Mouse (Mus musculus) adrenal gland, adult 8-10 months (tissue): ENCODE measurements around the gene Synpo2l. TPM values are rescaled to one million over a fixed set of nuclear protein-coding genes. Genes with fewer than 3 reads are reported as not detected.
A peak's percentile ranks its signal among the peaks of the same experiment; 100 is the strongest.
"Not testable (repeated sequence)": the region's sequence is repeated elsewhere in the genome, so short reads cannot be mapped to it uniquely, and the experiment has no call there.

ENCODE experiments used
- DNase-seq: peaks from one replicate; pipeline ENCODE4 v3.0.0; 2022
- total RNA-seq, 4 experiments: library from RNA; stranded (reverse); gene quantifications; 2 replicates each; pipeline ENCODE4 v1.2.4; 2022

The Synpo2l gene
- total RNA-seq, 4 experiments from 2014 or later = 0.22 to 0.43 (median 0.41) TPM

DNA sequence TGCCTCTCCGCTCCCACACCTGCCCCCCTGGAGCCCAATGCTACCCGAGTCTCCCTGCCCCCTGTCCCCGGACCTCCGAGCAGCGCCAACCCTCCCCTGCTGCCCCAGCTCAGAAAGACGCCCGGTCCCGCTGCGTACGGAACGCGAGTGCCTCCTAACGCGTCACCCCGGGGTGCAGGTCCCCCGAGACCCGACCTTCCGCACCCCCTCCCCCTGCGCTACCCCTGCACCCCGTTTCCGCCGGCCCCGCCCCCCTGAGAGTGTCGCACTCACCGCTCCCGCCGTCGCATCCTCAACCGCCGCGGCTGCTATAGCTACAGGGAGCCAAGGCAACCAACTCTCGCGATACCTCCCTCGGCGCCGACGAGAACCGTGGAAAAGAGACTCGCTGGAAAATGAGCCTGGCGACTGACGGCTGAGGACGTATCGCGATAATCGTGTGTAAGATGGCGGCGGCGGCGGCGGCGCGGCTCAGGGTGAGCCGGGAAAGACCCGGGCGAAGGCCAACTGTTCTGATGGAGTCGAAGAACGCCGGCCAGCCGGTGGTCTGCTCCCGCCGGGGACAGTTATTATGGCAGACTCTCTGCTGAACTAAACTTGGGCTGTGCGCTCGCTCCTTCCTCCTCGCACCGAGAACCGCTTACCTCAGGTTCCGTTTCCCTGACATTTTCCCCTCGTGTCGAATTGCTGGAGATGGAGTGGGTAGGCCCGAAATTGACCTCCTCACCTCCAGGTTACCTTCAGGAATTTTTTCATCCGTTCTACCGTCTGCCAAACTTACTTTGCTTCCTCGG lies 27.3 kb downstream of the Synpo2l start, which contains the start of gene Usp54:
Gene Usp54 (minus strand): TSS at position 420 of the 794 bp plus-strand sequence.
- DNase-seq = peak; percentile 96

DNA sequence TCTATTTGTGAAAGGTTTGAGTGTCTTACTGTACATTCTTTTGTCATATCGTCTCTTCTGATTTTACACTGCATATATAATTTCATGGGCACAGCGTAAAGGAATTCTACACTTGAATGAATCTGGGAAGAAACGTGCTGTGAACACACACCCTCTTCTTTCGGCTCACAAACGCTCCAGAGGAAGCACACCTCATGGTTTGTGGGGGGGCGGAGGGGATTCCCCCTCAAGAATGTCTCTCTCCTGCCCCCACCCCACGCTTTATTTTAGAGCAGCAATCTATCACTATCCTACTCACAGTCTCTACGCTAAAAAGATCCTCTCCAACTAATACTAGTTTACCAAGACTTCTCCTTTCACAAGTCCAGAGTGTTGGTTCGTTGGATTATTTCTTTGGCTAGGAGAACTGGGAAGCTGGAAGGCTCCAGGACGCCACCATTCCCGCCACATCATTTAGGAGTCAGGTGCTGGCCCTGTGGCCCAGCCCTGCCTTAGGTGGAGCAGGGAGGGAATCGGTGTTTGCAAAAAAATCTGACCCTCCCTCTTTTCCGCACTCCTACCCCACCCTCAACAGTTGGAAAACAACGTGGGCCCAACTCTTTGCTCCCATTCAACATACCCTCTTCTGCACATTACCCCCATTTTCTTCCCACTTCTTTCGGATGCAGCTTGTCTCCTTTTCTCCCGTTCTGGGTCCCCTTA lies 28.1 kb downstream of the Synpo2l start:
- no peak for DNase-seq

- DNase-seq = no peak
Measured at GRCm38 (mm10) chr14:20638702-20639101, 29.5 kb downstream of the Synpo2l start.

DNA sequence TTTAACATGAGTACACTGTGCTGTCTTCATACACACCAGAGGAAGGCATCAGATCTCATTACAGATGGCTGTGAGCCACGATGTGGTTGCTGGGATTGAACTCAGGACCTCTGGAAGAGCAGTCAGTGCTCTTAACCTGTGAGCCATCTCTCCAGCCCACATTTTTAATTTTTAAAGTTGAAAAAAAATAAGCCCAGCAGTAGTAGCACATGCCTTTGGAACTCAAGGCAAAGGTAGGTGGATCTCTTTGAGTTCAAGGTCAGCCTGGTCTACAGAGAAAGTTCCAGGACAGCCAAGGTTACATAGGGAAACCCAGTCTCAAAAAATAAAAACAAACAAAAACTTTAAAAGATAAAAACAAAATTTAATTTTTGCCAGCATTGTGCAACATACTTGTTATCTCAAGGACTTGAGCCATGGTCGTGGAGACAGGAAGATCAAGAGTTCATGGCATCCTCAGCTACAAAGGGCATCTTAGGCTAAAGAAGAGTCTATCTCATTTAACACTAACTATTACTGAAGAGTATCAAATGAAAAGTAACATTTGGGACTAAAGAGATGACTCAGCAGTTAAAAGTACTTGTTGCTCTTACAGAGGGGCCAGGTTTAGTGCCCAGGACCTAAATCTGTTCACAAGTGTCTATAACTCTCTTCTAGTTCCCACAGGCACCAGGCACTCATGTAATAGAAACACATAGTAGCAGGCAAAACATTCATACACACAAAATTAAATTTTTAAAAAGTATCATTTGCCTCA lies 30.2 kb downstream of the Synpo2l start:
- DNase-seq = no peak

DNA sequence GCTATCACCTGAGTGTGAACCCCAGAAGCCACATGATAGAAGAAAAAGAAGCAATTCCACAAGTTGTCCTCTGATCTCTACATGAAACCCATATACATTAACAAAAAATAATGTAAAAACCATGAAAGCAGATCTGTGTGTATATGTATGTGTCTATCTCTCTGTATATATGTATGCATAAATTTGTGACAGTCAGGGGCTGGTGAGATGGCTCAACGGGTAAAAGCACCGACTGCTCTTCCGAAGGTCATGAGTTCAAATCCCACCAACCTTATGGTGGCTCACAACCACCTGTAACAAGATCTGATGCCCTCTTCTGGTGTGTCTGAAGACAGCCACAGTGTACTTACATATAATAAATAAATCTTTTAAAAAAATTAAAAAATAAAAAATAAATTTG lies 31.2 kb downstream of the Synpo2l start:
- not testable (repeated sequence) for DNase-seq

GRCm38 (mm10) chr14:20635546-20635945 lies 32.6 kb downstream of the Synpo2l start:
- no peak for DNase-seq

DNA sequence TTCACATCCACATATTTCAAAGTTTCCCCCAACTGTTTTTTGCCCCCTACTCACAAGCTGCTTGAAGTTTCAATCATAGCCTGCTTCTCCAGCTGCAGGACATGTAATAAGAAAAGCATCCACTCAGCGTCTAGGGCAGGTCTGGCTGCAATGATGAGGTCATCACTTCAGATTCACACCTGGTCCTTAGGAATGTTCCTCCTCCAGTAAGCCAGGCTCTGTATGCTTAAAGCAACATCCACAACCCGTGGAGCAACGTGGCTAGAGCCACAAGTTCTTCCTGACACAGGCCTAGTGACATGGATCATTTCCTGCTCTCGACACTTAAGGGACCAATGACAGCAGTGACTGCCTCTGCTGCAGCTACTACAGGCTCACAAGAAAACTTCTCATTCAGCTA lies 36.9 kb downstream of the Synpo2l start:
- no peak for DNase-seq

DNA sequence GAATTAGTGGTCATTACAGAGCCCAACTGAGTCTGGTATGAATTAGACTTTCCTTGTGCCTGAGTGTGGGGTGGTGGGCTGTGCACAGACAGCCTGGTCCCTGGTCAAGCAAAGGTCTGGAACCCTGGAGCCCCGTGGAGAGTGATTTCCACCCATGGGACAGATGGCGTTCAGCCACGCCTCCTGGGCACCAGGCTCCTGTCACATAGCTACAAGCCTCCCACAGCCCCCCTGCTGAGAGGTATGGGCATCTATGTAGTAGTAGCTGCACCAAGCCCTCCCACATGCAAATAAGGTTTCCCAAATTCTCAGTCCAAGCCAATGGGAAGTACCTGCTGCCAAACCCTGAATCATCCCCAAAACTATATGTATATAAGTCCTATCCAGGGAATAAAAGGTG lies 41.2 kb downstream of the Synpo2l start:
- DNase-seq = no peak

DNA sequence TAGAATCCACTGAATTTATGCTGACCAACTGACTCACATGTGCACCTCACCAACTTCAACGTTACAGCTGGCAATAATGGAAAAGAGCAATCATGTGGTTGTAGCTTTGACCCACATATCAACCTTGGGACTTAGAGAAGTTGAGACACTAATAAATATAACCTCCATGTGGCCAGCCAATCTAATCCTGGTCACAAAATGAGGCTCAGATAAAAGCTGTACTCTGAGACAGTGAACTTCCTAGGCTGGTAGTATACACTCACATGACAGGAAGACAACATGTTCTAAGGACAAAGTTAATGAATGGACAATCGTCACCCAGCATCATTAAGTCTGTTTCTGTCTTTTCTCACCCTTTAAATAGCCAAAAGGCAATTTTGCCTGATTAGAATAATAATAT lies 41.7 kb downstream of the Synpo2l start:
- DNase-seq = no peak

DNA sequence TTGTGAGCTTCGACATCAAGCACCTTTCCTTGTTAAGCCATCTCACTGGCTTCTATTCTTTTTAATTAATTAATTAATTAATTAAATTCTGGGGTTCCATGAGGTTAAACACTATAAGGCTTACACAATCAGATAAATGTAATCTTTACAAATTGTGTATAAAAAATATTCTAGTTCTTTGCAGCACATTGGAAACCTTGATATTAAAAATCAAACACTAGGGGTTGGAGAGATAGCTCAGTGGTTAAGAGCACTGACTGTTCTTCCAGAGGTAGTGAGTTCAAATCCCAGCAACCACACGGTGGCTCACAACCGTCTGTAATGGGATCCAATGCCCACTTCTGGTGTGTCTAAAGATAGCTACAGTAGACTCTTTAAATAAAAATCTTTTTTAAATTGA lies 45.2 kb downstream of the Synpo2l start:
- DNase-seq = no peak

GRCm38 (mm10) chr14:20622412-20622811 lies 45.7 kb downstream of the Synpo2l start:
- DNase-seq = no peak

- DNase-seq = no peak
Measured at GRCm38 (mm10) chr14:20621903-20622302, 46.3 kb downstream of the Synpo2l start.

DNA sequence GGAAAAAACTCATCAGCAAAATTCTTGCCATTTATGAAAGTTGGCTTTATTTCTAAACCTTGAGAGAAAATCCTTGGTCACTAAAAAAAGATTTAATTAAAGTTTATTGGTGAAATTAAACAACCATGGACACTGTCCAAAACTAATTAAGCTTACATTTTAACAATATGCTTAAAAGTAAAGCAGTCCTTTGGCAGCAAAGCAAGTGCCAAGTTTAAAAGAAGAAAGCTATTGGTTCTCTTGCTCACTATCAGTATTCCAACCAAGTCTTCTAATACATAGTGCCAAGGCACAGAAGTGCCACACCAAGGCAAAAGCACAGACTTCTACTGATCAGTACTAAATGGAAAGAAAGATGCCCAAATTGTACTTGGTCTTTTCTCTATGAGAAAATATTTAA lies 49.0 kb downstream of the Synpo2l start:
- no peak for DNase-seq

GRCm38 (mm10) chr14:20618211-20618610 lies 49.9 kb downstream of the Synpo2l start:
- no peak for DNase-seq

- no peak for DNase-seq
Measured at GRCm38 (mm10) chr14:20616421-20616820, 51.7 kb downstream of the Synpo2l start.

DNA sequence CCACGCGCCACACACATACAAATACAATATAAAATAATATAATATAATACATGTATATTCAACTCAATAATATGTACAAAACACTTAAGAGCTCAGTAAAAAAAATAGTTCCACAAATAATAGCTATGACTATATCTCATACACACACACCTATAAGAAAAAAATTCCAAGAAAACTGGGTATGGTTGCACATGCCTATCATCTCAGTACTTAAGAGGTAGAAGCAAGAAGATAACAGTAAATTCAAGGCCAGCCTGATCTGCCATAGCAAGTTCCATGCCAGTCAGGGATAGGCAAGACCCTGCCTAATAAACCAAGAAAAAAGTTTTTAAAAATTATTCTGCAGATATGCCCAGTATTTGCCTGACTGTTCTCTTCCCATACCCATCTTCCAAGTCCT lies 53.1 kb downstream of the Synpo2l start:
- no peak for DNase-seq

DNA sequence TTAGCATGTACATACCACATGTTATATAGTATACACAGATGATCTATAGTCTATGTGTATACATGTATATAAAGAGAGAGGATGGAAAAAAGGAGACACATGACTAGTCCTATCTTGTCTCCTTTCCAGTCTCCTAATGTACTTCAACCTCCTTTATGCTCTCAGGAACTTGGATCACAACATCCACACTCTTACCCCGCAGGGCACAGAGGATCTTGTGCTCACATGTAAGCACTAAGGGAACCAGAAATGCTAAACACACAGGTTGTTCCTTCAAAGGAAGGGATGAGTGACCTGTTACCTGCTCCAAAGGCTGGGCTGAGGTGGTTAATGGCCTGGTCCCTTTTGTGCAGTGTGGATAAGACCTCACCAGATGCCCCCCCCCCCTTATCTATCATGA lies 55.3 kb downstream of the Synpo2l start:
- no peak for DNase-seq

GRCm38 (mm10) chr14:20610146-20610545 lies 58.0 kb downstream of the Synpo2l start:
- peak; percentile 25 for DNase-seq

GRCm38 (mm10) chr14:20609519-20609918 lies 58.6 kb downstream of the Synpo2l start:
- no peak for DNase-seq
